Mouse (Mus musculus) MEL (cell line): ENCODE data around the gene Dennd1a.

Experiments used
- BHLHE40 ChIP-seq: IDR thresholded peaks from 2 replicates; pipeline ENCODE4 v1.6.1; 2012; ENCODE audit warnings: low read depth, mild to moderate bottlenecking, inconsistent platforms, low read length, improper control_type of control experiment, borderline replicate concordance
- CHD1 ChIP-seq: IDR thresholded peaks from 2 replicates; pipeline ENCODE4 v1.6.1; 2012; ENCODE audit warnings: low read depth, mild to moderate bottlenecking, inconsistent platforms, low read length, improper control_type of control experiment
- CTCF ChIP-seq, 3 experiments: IDR thresholded peaks in 2 of 3; conservative IDR thresholded peaks in 1 of 3; 2 replicates each; pipeline ENCODE4 v1.5.1; 2011 to 2012; ENCODE audit warnings: low read length in 3 of 3, low read depth in 2 of 3, mild to moderate bottlenecking in 2 of 3, improper control_type of control experiment in 1 of 3, inconsistent platforms in 1 of 3, mixed read lengths in 1 of 3, moderate library complexity in 1 of 3; ENCODE audit not compliant: control insufficient read depth in 1 of 3, insufficient read depth in 1 of 3, poor library complexity in 1 of 3, severe bottlenecking in 1 of 3
- EP300 ChIP-seq, 2 experiments: IDR thresholded peaks; 2 replicates each; pipeline ENCODE4 v1.6.1; 2011; ENCODE audit warnings: improper control_type of control experiment in 2 of 2, low read length in 2 of 2, low read depth in 1 of 2, mild to moderate bottlenecking in 1 of 2
- HCFC1 ChIP-seq: IDR thresholded peaks from 2 replicates; pipeline ENCODE4 v1.6.1; 2012; ENCODE audit warnings: low read depth, mild to moderate bottlenecking, inconsistent platforms, low read length, improper control_type of control experiment, moderate library complexity
- NELFE ChIP-seq: IDR thresholded peaks from 2 replicates; pipeline ENCODE4 v1.6.1; 2011; ENCODE audit warnings: low read depth, low read length, improper control_type of control experiment
- POLR2A ChIP-seq, 2 experiments: IDR thresholded peaks; 2 replicates each; pipeline ENCODE4 v1.6.1; 2011 to 2012; ENCODE audit warnings: low read length in 2 of 2, mild to moderate bottlenecking in 2 of 2, control low read depth in 1 of 2, improper control_type of control experiment in 1 of 2, low read depth in 1 of 2, moderate library complexity in 1 of 2; ENCODE audit not compliant: control insufficient read depth in 1 of 2, insufficient read depth in 1 of 2, poor library complexity in 1 of 2
- RAD21 ChIP-seq: IDR thresholded peaks from 2 replicates; pipeline ENCODE4 v1.6.1; 2011; ENCODE audit warnings: mild to moderate bottlenecking, low read depth, low read length, improper control_type of control experiment
- RCOR1 ChIP-seq: IDR thresholded peaks from 2 replicates; pipeline ENCODE4 v1.6.1; 2012; ENCODE audit warnings: low read depth, mild to moderate bottlenecking, inconsistent platforms, low read length, improper control_type of control experiment
- TAL1 ChIP-seq: IDR thresholded peaks from 2 replicates; pipeline ENCODE4 v1.6.1; 2012; ENCODE audit warnings: mild to moderate bottlenecking, inconsistent platforms, low read length, moderate library complexity, mixed read lengths
- TBP ChIP-seq: IDR thresholded peaks from 2 replicates; pipeline ENCODE4 v1.8.0; 2011; ENCODE audit warnings: low read depth, low read length, improper control_type of control experiment
- USF2 ChIP-seq, 2 experiments: IDR thresholded peaks; 2 replicates each; pipeline ENCODE4 v1.6.1; 2011 to 2012; ENCODE audit warnings: improper control_type of control experiment in 2 of 2, low read length in 2 of 2, borderline replicate concordance in 1 of 2, inconsistent platforms in 1 of 2, low read depth in 1 of 2, mild to moderate bottlenecking in 1 of 2; ENCODE audit not compliant: insufficient read depth in 1 of 2
- ZKSCAN1 ChIP-seq: IDR thresholded peaks from 2 replicates; pipeline ENCODE4 v1.6.1; 2012; ENCODE audit warnings: low read depth, mild to moderate bottlenecking, inconsistent platforms, low read length, improper control_type of control experiment, moderate library complexity
- ZNF384 ChIP-seq: IDR thresholded peaks from 2 replicates; pipeline ENCODE4 v1.6.1; 2012; ENCODE audit warnings: low read depth, mild to moderate bottlenecking, inconsistent platforms, low read length, improper control_type of control experiment

- TF ChIP-seq BHLHE40, result no peak
- TF ChIP-seq RAD21, result no peak
- TF ChIP-seq POLR2A (IDR thresholded peaks at IDR 0.05; ENCODE audit: control insufficient read depth in 1 of 2, insufficient read depth in 1 of 2, low read depth in 1 of 2, low read length in 2 of 2, poor library complexity in 1 of 2), result no peak
- no peak for TF ChIP-seq TAL1
- no peak for TF ChIP-seq ZNF384
- TF ChIP-seq RCOR1, result no peak
- TF ChIP-seq CHD1, result no peak
- no peak for TF ChIP-seq TBP
- TF ChIP-seq EP300 (IDR thresholded peaks at IDR 0.05; ENCODE audit: low read depth in 1 of 2, low read length in 2 of 2), result no peak
- TF ChIP-seq NELFE, result no peak
- TF ChIP-seq USF2 (IDR thresholded peaks at IDR 0.05; ENCODE audit: borderline replicate concordance in 1 of 2, insufficient read depth in 1 of 2, low read depth in 1 of 2, low read length in 2 of 2), result no peak
- TF ChIP-seq ZKSCAN1, result no peak
- no peak for TF ChIP-seq HCFC1
- no peak for TF ChIP-seq CTCF (IDR thresholded peaks at IDR 0.05 in 2 of 3, conservative IDR thresholded peaks at IDR 0.05 in 1 of 3; ENCODE audit: control insufficient read depth in 1 of 3, insufficient read depth in 1 of 3, low read depth in 2 of 3, low read length in 3 of 3, poor library complexity in 1 of 3, severe bottlenecking in 1 of 3)
These were observed 530.8 kb downstream of the Dennd1a start for GRCm38 (mm10) chr2:37756220-37756930.
